Mouse (Mus musculus) forebrain, embryonic 11.5 days (tissue): ENCODE results near the gene Fkbp14. TPM values are rescaled to one million over a fixed set of nuclear protein-coding genes. Genes with fewer than 3 reads are reported as not detected.
A peak's percentile ranks its signal among the peaks of the same experiment; 100 is the strongest.

ENCODE experiments used
- ATAC-seq: fragments of 200-750 bp; cut with Nextera tagmentation; replicated peaks from 2 replicates; pipeline ENCODE4 v1.8.0; 2017; ENCODE audit warnings: moderate TSS enrichment; ENCODE audit not compliant: low FRiP score
- DNase-seq: peaks from one replicate; pipeline ENCODE4 v3.0.0-alpha.2; 2017; ENCODE audit warnings: low spot score
- H3K27ac ChIP-seq: fragments of 300-500 bp; sonication (generic); 2 replicates; pipeline ENCODE4 v1.5.1; 2014; ENCODE audit warnings: low read depth, low read length
- H3K27me3 ChIP-seq: fragments of 300-500 bp; sonication (generic); 2 replicates; pipeline ENCODE4 v1.6.1; 2014; ENCODE audit warnings: mild to moderate bottlenecking, low read length, mixed read lengths; ENCODE audit not compliant: control insufficient read depth, insufficient read depth
- H3K36me3 ChIP-seq: fragments of 300-500 bp; sonication (generic); 2 replicates; pipeline ENCODE4 v1.6.1; 2014; ENCODE audit warnings: mild to moderate bottlenecking, low read length, moderate library complexity, mixed read lengths; ENCODE audit not compliant: control insufficient read depth, insufficient read depth
- H3K4me1 ChIP-seq: fragments of 300-500 bp; sonication (generic); replicated peaks from 2 replicates; pipeline ENCODE4 v1.6.1; 2014; ENCODE audit warnings: low read length, mixed read lengths; ENCODE audit not compliant: control insufficient read depth, insufficient read depth
- H3K4me2 ChIP-seq: fragments of 300-500 bp; sonication (generic); 2 replicates; pipeline ENCODE4 v1.6.1; 2014; ENCODE audit warnings: low read depth, mild to moderate bottlenecking, low read length, moderate library complexity, mixed read lengths; ENCODE audit not compliant: severe bottlenecking
- H3K4me3 ChIP-seq: fragments of 300-500 bp; sonication (generic); 2 replicates; pipeline ENCODE4 v1.5.1; 2014; ENCODE audit warnings: low read depth, low read length
- H3K9ac ChIP-seq: fragments of 300-500 bp; sonication (generic); 2 replicates; pipeline ENCODE4 v1.6.1; 2014; ENCODE audit warnings: low read length
- H3K9me3 ChIP-seq: fragments of 300-500 bp; sonication (generic); 2 replicates; pipeline ENCODE4 v1.6.1; 2016; ENCODE audit warnings: low read length, mixed read lengths; ENCODE audit not compliant: control insufficient read depth
- WGBS: fragments of 180-500 bp; shearing (Covaris S2); extraction: QIAGEN DNeasy Blood & Tissue Kit; methylation state at CpG from one replicate; pipeline ENCODE4 v1.1.7; 2014; 5-methylcytosine and 5-hydroxymethylcytosine counted together
- polyA plus RNA-seq: library from polyadenylated mRNA; unstranded; fragments of >200 nt; fragmentation: Nextera tagmentation; extraction: Ambion mirVana; gene quantifications from 2 replicates; pipeline ENCODE4 v1.2.1, GENCODE M21; 2014

The Fkbp14 gene
- polyA plus RNA-seq, 1 experiment from 2014 or later = 18.8 TPM

- Histone ChIP-seq H3K9me3 (no peaks in the 10 kb centered on the region), H3K4me3 (no peak overlapping the region), H3K27me3 (no peaks in the 10 kb centered on the region), H3K27ac (no peak overlapping the region), H3K9ac (no peak overlapping the region), H3K36me3 (no peaks in the 10 kb centered on the region; the same call in 1 of the 2 replicates), H3K4me2 (no peak overlapping the region), H3K4me1 (no peaks in the 10 kb centered on the region)
- DNase-seq = no peak
- WGBS = 84% methylated on average over 3 of the region's 3 CpGs
- ATAC-seq = no peak
Measured at GRCm38 (mm10) chr6:54617363-54617762, 20.3 kb upstream of the Fkbp14 start.

GRCm38 (mm10) chr6:54606241-54606640, 9.1 kb upstream of the Fkbp14 start:
- no peaks in the 10 kb centered on the region for H3K4me1 ChIP-seq
- ATAC-seq (no peak), DNase-seq (no peak)
- no peak overlapping the region for H3K4me2 ChIP-seq
- H3K4me3 ChIP-seq = no peak overlapping the region
- H3K27ac ChIP-seq = no peak overlapping the region
- H3K36me3 ChIP-seq = no peaks in the 10 kb centered on the region
- no peaks in the 10 kb centered on the region for H3K27me3 ChIP-seq
- no peak overlapping the region for H3K9ac ChIP-seq
- 80% methylated on average over 4 of the region's 4 CpGs for WGBS
- H3K9me3 ChIP-seq = no peaks in the 10 kb centered on the region; the same call in 1 of the 2 replicates

- no peak overlapping the region for H3K4me2 ChIP-seq
- H3K27me3 ChIP-seq = no peaks in the 10 kb centered on the region
- WGBS = 100% methylated on average over 1 of the region's 1 CpGs
- DNase-seq (no peak), ATAC-seq (no peak)
- no peak overlapping the region for H3K4me3 ChIP-seq
- H3K27ac ChIP-seq = no peak overlapping the region
- H3K9me3 ChIP-seq = no peaks in the 10 kb centered on the region; the same call in 1 of the 2 replicates
- no peaks in the 10 kb centered on the region for H3K4me1 ChIP-seq
- H3K9ac ChIP-seq = no peak overlapping the region
- no peaks in the 10 kb centered on the region for H3K36me3 ChIP-seq
Measured at GRCm38 (mm10) chr6:54604001-54604715, 7.0 kb upstream of the Fkbp14 start.

- H3K9ac ChIP-seq = no peak overlapping the region
- WGBS = 88% methylated on average over 2 of the region's 2 CpGs
- DNase-seq (no peak), ATAC-seq (no peak)
- H3K36me3 ChIP-seq = no peaks in the 10 kb centered on the region
- H3K9me3 ChIP-seq = no peaks in the 10 kb centered on the region; the same call in 1 of the 2 replicates
- H3K4me2 ChIP-seq = no peak overlapping the region
- no peaks in the 10 kb centered on the region for H3K4me1 ChIP-seq
- no peak overlapping the region for H3K4me3 ChIP-seq
- H3K27me3 ChIP-seq = no peaks in the 10 kb centered on the region
- H3K27ac ChIP-seq = no peak overlapping the region
Measured at GRCm38 (mm10) chr6:54602891-54603290, 5.8 kb upstream of the Fkbp14 start.

- Histone ChIP-seq H3K27me3 (no peaks in the 10 kb centered on the region), H3K36me3 (no peaks in the 10 kb centered on the region), H3K9ac (no peak overlapping the region), H3K9me3 (no peaks in the 10 kb centered on the region), H3K27ac (no peak overlapping the region), H3K4me2 (no peak overlapping the region), H3K4me3 (no peak overlapping the region), H3K4me1 (no peaks in the 10 kb centered on the region)
- 85% methylated on average over 5 of the region's 5 CpGs for WGBS
- DNase-seq (no peak), ATAC-seq (no peak)
Measured at GRCm38 (mm10) chr6:54600681-54601347, 3.7 kb upstream of the Fkbp14 start.

- 83% methylated on average over 3 of the region's 3 CpGs for WGBS
Measured at GRCm38 (mm10) chr6:54597711-54598110, 603 bp upstream of the Fkbp14 start.

GRCm38 (mm10) chr6:54595330-54595878, 1.7 kb downstream of the Fkbp14 start:
- no peak for DNase-seq
- no peaks in the 10 kb centered on the region for H3K9me3 ChIP-seq
- WGBS = under 1% methylated on average over 48 of the region's 48 CpGs
- H3K27me3 ChIP-seq = no peaks in the 10 kb centered on the region
- no peak for ATAC-seq
- H3K9ac ChIP-seq = peak overlapping the region; percentile 90
- H3K4me3 ChIP-seq = peak overlapping the region; percentile 85
- H3K36me3 ChIP-seq = no peaks in the 10 kb centered on the region
- peak overlapping the region; percentile 51; the same call in 1 of the 2 replicates for H3K27ac ChIP-seq
- H3K4me2 ChIP-seq = peak overlapping the region; percentile 69
- peaks cover 7% of the 10 kb centered on the region; the same call in 1 of the 2 replicates for H3K4me1 ChIP-seq

More at GRCm38 (mm10) chr6:54597711-54598110, 603 bp upstream of the Fkbp14 start:
- no peak overlapping the region for H3K9ac ChIP-seq
- no peak overlapping the region for H3K4me2 ChIP-seq
- H3K4me3 ChIP-seq = no peak overlapping the region
- H3K36me3 ChIP-seq = no peaks in the 10 kb centered on the region
- H3K27me3 ChIP-seq = no peaks in the 10 kb centered on the region
- DNase-seq (no peak), ATAC-seq (no peak)
- no peak overlapping the region for H3K27ac ChIP-seq
- H3K9me3 ChIP-seq = no peaks in the 10 kb centered on the region
- H3K4me1 ChIP-seq = 0 out of 2 replicates have a peak, but pooled peaks cover under 1% of the 10 kb centered on the region

GRCm38 (mm10) chr6:54594469-54595329, 2.4 kb downstream of the Fkbp14 start, which contains the start of gene Plekha8:
Plekha8 (plus strand) TSS chr6:54595111.
- peak within 1 kb of the TSS; percentile 90 for H3K9ac ChIP-seq
- no peaks in the 10 kb centered on the region for H3K36me3 ChIP-seq
- WGBS = under 1% methylated on average over 49 of the region's 49 CpGs
- no peaks in the 10 kb centered on the region for H3K9me3 ChIP-seq
- H3K4me2 ChIP-seq = peak within 1 kb of the TSS; percentile 69
- DNase-seq = peak; percentile 94
- H3K4me1 ChIP-seq = peaks cover 7% of the 10 kb centered on the region; the same call in 1 of the 2 replicates
- peak; percentile 93 for ATAC-seq
- no peaks in the 10 kb centered on the region for H3K27me3 ChIP-seq
- peak within 1 kb of the TSS; percentile 85 for H3K4me3 ChIP-seq
- peak within 1 kb of the TSS; percentile 51; the same call in 1 of the 2 replicates for H3K27ac ChIP-seq
